Mouse (Mus musculus) neural tube, embryonic 15.5 days (tissue): ENCODE measurements at regions not wholly inside any gene's neighbourhood (a gene's known extent, or its start where the extent isn't known, plus 50 kb on each side); places are given as distances from the start of the nearest gene placed in this dataset.

Source experiments
- ATAC-seq: fragments of 200-750 bp; cut with Nextera tagmentation; 2 replicates; pipeline ENCODE4 v1.8.0; 2017; ENCODE audit warnings: mild to moderate bottlenecking, moderate TSS enrichment, moderate library complexity; ENCODE audit not compliant: low FRiP score
- H3K27ac ChIP-seq: fragments of 300-500 bp; sonication (generic); replicated peaks from 2 replicates; pipeline ENCODE4 v1.5.1; 2015; ENCODE audit warnings: mild to moderate bottlenecking, inconsistent platforms
- H3K27me3 ChIP-seq: fragments of 300-500 bp; sonication (generic); replicated peaks from 2 replicates; pipeline ENCODE4 v1.6.1; 2015; ENCODE audit warnings: inconsistent platforms
- H3K36me3 ChIP-seq: fragments of 300-500 bp; sonication (generic); 2 replicates; pipeline ENCODE4 v1.6.1; 2015; ENCODE audit warnings: inconsistent platforms
- H3K4me1 ChIP-seq: fragments of 300-500 bp; sonication (generic); 2 replicates; pipeline ENCODE4 v1.6.1; 2015; ENCODE audit warnings: inconsistent platforms
- H3K4me2 ChIP-seq: fragments of 300-500 bp; sonication (generic); 2 replicates; pipeline ENCODE4 v1.6.1; 2015; ENCODE audit warnings: inconsistent platforms, mild to moderate bottlenecking, moderate library complexity
- H3K4me3 ChIP-seq: fragments of 300-500 bp; sonication (generic); replicated peaks from 2 replicates; pipeline ENCODE4 v1.5.1; 2015; ENCODE audit warnings: mild to moderate bottlenecking, inconsistent platforms
- H3K9ac ChIP-seq: fragments of 300-500 bp; sonication (generic); replicated peaks from 2 replicates; pipeline ENCODE4 v1.6.1; 2015; ENCODE audit warnings: mild to moderate bottlenecking, inconsistent platforms
- H3K9me3 ChIP-seq: fragments of 300-500 bp; sonication (generic); replicated peaks from 2 replicates; pipeline ENCODE4 v1.6.1; 2016; ENCODE audit warnings: inconsistent platforms
- WGBS: fragments of 180-500 bp; shearing (Covaris S2); methylation state at CpG from one replicate; pipeline ENCODE4 v1.1.7; 2015; ENCODE audit warnings: mixed read lengths; 5-methylcytosine and 5-hydroxymethylcytosine counted together

DNA sequence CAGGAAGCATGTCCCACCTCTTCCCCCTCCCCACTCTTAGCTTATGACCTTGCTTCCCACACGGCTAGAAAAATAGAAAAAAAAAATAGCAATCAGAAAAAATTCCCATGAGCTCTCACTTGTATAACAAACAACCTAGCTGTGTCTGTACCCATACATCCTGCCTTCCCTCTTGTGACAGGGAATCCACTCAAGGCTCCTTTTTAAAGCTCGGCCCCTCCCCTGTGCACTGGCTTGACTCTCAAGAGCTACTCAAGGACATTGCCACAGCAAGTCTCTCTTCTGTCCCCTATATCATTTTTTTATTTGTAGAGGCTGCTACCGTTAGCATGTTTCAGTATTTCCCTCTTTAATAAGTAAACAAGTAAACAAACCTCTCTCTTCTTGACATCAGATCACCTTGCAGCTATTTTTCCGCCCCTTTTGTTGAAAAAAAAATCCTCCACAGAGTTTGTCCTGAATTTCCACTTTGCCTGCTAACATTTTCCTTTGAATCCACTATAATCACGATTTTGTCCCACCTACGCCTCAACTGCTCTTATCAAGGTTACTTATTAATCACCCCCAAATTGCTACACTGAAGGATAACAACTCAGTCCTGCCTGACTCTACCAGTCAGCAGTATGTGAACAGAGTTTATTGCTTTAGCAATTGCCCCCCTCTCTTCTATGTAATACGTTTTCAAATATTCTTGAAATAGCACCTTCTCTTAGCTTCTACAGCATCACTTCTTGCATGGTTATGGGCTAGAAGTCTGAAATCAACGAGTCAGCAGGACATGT is 61.8 kb upstream of the Gm6657 start:
- Histone ChIP-seq H3K4me2 (no peak overlapping the region), H3K9me3 (no peaks in the 10 kb centered on the region), H3K27me3 (no peaks in the 10 kb centered on the region), H3K9ac (no peak overlapping the region), H3K4me1 (peaks cover 11% of the 10 kb centered on the region; the same call in 1 of the 2 replicates), H3K4me3 (no peak overlapping the region), H3K27ac (no peak overlapping the region), H3K36me3 (no peaks in the 10 kb centered on the region)
- ATAC-seq = no peak
- WGBS = 72% methylated on average over 8 of the region's 8 CpGs

DNA sequence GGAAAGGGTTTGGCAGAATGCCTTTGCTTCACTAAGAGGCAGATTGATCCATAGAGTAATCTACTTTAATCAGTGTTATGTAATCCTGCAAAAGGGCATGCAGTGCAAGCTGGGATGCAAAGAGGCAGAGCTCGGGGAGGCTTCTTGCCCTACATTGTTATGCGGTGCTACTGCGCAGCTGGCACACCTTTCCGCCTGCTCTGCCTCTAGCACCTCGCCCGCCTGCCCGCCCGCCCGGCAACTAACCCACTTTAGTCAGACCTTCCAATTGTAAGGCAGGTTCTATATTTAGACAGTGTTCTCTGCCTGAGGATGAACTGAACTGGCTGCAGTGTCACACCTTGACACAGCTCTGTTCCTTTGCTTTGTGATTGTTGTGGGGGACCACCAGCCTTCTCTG is 60.7 kb upstream of the Gm6657 start:
- H3K4me1 ChIP-seq = peaks cover 11% of the 10 kb centered on the region; the same call in 1 of the 2 replicates
- H3K4me3 ChIP-seq = no peak overlapping the region
- no peak for ATAC-seq
- no peaks in the 10 kb centered on the region for H3K9me3 ChIP-seq
- H3K9ac ChIP-seq = no peak overlapping the region
- H3K27ac ChIP-seq = no peak overlapping the region; the same call in 1 of the 2 replicates
- H3K27me3 ChIP-seq = no peaks in the 10 kb centered on the region
- 75% methylated on average over 9 of the region's 9 CpGs for WGBS
- H3K4me2 ChIP-seq = no peak overlapping the region
- H3K36me3 ChIP-seq = no peaks in the 10 kb centered on the region

DNA sequence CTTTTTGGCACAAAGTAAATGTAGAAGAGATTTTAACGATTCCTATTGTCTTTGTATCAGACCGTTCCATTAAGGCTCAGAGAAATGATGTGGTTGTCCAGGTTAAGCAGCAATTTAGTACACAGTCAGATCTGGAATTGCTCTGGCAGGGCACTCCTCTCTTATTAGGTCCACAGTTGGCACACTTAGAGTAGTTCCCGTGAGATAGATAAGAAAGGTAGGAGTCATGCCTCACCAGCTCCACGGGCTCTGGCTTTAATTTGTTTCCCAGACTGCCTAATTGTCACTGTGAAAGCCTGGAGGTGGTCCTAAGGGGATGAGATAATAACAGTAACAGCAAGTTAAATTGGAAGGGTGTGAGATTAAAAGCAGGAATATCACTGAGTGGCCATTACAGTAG is 60.1 kb upstream of the Gm6657 start:
- WGBS = 41% methylated on average over 4 of the region's 4 CpGs
- H3K9me3 ChIP-seq = no peaks in the 10 kb centered on the region
- H3K4me2 ChIP-seq = no peak overlapping the region
- peaks cover 11% of the 10 kb centered on the region; the same call in 1 of the 2 replicates for H3K4me1 ChIP-seq
- no peak overlapping the region for H3K27ac ChIP-seq
- H3K4me3 ChIP-seq = no peak overlapping the region
- H3K36me3 ChIP-seq = no peaks in the 10 kb centered on the region
- H3K9ac ChIP-seq = no peak overlapping the region
- H3K27me3 ChIP-seq = no peaks in the 10 kb centered on the region
- ATAC-seq = no peak

DNA sequence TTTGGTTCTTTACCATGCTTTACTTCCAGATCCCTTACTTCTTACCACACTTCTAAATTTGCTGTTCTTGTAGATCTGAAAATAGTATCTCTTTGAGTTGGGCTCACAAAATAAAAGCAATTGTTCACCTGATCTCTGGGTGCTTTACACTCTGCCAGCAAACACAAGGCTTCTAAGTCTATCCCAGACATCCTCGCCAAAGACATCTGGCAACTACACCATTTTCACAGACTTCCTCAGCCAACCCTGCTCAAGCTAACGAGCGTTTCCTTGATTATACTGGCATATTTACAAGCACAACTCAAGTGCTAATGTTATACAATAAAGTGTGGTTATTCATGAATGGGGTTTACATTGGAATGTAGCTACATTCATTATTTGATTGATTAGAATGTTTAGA is 56.8 kb upstream of the Gm6657 start:
- Histone ChIP-seq H3K9ac (no peak overlapping the region), H3K4me2 (no peak overlapping the region), H3K27me3 (no peaks in the 10 kb centered on the region), H3K4me3 (no peak overlapping the region), H3K9me3 (no peaks in the 10 kb centered on the region), H3K27ac (no peak overlapping the region), H3K4me1 (peaks cover 7% of the 10 kb centered on the region; the same call in 1 of the 2 replicates), H3K36me3 (no peaks in the 10 kb centered on the region)
- no peak for ATAC-seq
- 68% methylated on average over 3 of the region's 3 CpGs for WGBS

DNA sequence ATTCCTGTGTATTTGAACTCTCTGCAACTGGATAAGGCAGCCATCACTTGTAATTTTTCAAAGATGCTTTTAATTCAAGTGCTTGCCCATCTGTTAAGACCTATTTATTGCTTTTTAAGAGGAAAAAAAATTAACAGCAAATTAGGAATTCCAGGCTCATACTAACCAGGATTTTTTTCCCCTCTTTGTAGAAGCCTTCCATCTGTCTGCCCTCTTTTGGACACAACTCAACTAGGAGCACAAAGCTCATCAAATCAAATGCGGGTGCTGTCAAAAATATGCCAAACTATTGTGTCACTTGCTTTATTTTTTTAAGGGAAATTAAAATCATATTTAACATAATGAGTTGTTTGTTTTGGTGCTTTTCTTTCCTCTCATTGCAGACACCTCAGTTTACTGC is 55.6 kb upstream of the Gm6657 start:
- Histone ChIP-seq H3K9ac (no peak overlapping the region), H3K4me3 (no peak overlapping the region), H3K27me3 (no peaks in the 10 kb centered on the region), H3K4me2 (no peak overlapping the region), H3K27ac (no peak overlapping the region), H3K4me1 (peaks cover 4% of the 10 kb centered on the region; the same call in 1 of the 2 replicates), H3K36me3 (no peaks in the 10 kb centered on the region), H3K9me3 (no peaks in the 10 kb centered on the region)
- WGBS = 95% methylated on average over 1 of the region's 1 CpGs
- no peak for ATAC-seq
